Mouse (Mus musculus) kidney, adult 8-10 months (tissue): ENCODE data around the gene Nutf2-ps1.
"Not testable (repeated sequence)": the region's sequence is repeated elsewhere in the genome, so short reads cannot be mapped to it uniquely, and the experiment has no call there.

Source experiments
- DNase-seq, 2 experiments: peaks; one replicate each; pipeline ENCODE4 v3.0.0; 2022

Gene Nutf2-ps1

GRCm38 (mm10) chr19:53588968-53589367 lies at the start of gene Nutf2-ps1:
TSS of gene Nutf2-ps1 (minus strand) at chr19:53589068.
- not testable (repeated sequence) for DNase-seq

- no peak for DNase-seq
These were observed 49.2 kb upstream of the Nutf2-ps1 start for GRCm38 (mm10) chr19:53638041-53638440.

DNA sequence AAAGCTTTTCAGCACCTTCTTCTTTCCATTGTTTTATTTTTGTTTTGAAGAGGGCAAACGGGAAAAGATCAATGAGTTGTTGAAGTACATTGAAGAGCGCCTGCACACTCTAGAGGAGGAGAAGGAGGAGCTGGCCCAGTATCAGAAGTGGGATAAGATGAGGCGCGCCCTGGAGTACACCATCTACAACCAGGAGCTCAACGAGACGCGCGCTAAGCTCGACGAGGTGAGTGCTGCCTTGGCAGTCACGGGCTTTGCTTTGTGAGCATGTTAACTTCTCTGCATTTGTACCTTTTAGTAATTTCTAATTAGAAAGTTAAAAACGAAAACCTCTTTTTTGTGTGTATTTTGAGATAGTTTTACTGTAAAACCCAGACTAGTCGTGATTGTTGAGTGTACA lies 32.8 kb upstream of the Nutf2-ps1 start:
- DNase-seq: no peak

GRCm38 (mm10) chr19:53608921-53609320 lies 20.1 kb upstream of the Nutf2-ps1 start:
- no peak for DNase-seq

DNA sequence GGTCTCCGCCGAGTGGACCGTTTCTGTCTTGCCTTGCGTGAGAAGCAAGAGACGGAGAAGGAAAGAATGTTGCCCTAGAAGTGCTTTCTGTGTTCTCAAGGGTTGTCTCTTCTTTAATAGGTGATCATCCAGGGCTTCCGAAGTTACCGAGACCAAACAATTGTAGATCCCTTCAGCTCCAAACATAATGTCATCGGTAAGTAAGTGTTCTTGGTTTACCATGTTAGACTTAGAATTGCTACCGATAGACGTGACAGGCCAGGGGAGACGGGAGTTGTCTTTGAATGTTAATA lies 12.4 kb upstream of the Nutf2-ps1 start:
- no peak for DNase-seq

GRCm38 (mm10) chr19:53600549-53601362 lies 11.9 kb upstream of the Nutf2-ps1 start:
- peak; percentile 24 to 37 for DNase-seq

DNA sequence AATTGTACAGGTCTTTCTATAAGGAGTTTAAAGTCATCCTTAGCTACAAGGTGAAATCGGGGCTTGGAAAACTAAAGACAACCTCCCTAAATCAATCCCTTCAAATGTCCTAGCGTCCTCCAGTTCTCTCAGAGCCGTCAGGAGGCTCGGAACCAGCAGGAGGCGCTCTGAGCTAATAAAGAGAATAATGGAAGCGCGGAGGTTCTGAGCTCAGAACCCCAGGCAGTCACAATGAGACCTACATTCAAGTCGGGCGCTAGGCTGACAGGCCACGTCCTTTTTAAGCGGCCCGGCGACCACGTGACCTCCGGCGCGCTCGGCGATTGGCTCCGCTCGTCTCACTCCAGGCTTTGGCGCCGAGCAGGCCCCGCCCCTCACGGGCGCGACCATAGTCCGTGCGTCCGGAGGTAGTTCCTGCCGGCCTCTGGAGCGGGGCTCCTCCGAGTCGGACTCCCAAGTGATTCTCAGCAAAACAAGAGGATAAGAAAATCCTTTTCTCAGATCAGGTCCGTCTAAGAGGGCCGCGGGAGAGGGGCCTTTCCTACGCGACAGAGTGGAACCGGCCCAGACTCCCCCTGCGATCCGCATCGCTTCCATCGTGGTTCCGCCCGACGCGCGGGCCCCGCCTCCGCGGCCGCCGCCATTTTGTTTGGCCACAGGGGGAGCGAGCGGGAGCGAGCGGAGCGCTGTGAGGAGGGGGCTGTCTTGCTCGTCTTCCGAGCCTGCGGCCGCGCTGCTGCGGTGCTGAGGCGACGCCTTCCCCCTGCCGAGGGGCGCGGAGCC lies 11.1 kb upstream of the Nutf2-ps1 start, which contains the start of gene Smc3:
Gene Smc3, plus strand, starts transcription at position 642 of the 783 bp plus-strand sequence.
- DNase-seq: peak; percentile 99 to 100

GRCm38 (mm10) chr19:53596723-53597474 lies 8.0 kb upstream of the Nutf2-ps1 start:
- DNase-seq: no peak

- DNase-seq: not testable (repeated sequence)
These were observed 1.2 kb downstream of the Nutf2-ps1 start for GRCm38 (mm10) chr19:53587686-53588085.

DNA sequence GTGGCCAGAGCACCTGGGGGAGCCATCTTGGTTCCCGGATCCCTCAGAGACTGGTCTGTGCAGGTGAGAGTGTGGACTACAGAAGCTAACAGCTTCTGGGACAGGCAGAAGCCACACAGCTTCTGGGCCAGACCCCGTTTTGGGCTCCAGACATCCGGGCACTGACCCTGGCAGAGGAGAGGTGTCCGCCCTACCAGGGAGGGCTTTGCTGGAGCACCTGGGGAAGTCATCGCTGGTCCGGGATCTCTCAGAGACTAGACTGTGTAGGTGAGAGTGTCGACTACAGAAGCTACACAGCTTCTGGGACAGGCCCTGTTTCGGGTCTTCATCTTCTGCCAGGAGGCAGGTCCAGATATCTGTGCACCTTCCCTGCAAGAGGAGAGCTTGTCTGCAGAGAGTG lies 8.6 kb downstream of the Nutf2-ps1 start:
- not testable (repeated sequence) for DNase-seq

- peak; percentile 45 to 66 for DNase-seq
These were observed 10.1 kb downstream of the Nutf2-ps1 start for GRCm38 (mm10) chr19:53578597-53579252.

DNA sequence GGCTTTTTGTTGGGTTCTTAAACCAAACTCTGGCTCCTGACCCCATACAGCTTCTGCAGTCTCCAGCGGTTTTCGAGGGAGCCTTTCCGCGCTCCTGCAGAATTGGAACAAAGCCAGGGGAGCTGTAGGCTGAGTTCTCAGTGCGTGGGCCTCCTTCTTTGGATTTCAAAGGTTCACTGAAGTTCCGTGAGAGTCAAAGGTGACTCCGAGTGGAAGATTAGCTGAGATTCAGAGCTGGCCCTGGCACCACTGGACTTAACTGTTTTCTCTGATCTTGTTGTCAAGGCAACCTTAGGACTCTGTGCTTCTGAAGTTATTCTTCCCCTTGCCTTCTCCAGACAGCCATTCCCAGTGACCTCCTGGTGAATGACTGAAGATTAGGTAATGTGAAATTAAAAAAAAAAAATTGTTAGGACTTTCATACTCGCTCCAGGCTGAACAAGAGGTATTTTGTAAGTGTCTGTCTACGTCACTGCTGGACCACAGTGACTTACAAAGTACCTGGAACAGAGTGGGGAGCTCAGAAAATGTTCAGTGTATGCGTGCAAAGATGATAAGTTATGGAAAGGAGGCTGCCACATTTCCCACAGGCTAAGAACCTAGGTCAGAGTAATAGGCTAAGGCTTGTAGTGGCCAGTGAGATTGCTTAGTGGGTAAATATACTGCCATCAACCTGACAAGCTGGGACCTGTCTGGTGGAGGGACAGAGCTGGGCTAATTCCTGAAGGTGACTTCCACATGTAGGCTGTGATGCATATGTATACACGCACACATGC lies 11.7 kb downstream of the Nutf2-ps1 start:
- DNase-seq: peak; percentile 64 to 76

- no peak for DNase-seq
These were observed 12.8 kb downstream of the Nutf2-ps1 start for GRCm38 (mm10) chr19:53576061-53576460.

DNA sequence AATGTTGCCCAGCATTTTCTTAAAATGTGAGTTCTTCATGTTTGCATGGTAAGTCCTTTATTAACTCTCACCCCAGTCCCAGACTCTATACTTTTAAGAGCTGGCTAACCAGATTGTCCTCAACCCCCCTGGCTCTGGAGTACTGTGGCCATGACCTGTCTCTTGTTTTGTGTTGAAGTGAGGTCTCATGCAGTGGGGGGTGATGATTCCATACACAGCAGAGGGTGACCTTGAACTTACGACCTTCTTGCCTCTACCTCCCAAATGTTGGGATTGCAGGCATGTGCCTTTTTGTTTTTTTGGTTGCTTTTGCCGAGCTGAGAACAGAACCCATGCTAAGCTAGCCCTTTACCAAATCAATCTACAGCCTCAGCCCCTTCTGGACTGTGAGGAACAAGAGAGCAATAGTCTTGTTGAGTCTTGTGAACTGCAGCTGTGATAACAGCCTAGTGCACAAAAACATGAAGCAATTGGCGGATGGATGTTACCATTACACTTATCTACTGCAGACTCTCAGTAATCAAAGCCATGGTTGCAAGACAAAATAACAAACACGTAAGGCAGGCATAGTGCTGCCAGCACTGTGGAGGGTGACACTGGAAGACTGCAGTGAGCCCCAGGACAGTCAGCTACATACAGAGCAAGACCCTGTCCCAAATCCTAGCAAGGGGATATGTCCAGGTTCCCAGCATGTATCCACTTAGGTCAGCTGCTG lies 13.4 kb downstream of the Nutf2-ps1 start:
- no peak for DNase-seq

- DNase-seq: no peak
These were observed 14.3 kb downstream of the Nutf2-ps1 start for GRCm38 (mm10) chr19:53574546-53574945.

DNA sequence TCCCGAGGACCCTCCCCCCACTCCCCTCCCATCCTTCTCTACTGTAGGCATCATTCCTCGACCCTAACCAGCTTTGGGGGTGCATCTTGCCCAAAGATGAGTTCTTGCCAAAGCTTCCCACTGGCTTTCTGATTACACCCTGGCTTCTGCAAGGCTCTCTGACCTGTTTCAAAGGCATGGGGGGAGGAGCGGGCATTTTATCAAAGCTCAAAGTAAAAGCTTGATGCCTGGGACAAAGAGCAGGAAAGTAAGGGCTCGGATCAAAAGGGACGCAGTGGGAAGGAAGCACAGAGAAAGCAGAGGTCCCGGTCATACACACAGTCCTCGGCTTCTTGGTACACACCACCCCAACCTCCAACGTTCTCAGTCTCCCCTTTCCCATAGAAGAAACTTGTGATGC lies 14.7 kb downstream of the Nutf2-ps1 start:
- no peak for DNase-seq

GRCm38 (mm10) chr19:53573151-53573550 lies 15.7 kb downstream of the Nutf2-ps1 start:
- DNase-seq: no peak

GRCm38 (mm10) chr19:53572607-53573006 lies 16.3 kb downstream of the Nutf2-ps1 start:
- DNase-seq: no peak

DNA sequence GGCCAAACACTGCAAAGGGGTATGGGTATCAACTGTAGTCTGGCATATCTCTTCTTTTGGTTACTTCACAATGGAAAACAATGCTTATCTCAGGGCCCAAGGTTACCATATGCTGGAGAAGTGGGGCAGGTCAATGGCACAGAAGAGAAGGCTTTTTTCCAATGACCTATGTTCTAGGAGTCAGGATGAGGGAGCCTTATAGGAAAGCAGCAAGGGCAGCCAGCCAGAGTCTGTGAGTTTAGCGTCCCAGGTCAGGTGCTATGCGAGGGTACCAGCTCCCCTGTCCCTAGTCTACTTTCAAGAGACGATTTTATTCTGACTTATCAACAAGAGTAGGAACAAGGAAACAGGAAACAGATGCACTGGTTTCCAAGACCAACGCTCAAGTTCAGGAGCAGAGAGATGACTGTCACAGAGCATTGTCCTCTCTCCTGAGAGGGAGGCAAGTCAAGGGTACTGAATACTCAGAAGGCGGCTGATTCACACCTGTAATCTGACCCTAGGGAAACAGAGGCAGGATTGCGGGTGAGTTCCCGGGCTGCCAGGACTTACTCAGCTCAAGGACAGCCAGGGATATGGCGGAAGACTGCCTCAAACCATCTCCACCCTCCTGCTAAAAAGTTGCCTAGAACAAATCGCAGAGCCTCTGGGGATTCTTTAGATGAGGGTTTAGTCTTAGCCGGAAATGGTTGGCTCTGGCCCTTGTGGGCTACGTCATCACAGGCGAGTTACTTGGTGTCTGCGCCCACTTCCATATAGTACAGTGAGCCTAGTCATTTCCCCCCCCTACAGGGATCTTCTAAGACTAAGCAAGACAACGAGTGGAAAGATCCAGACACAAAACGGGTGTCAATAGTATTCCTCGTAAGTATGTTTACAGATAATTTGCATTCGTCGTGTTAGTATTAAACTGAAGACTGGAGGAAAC lies 17.1 kb downstream of the Nutf2-ps1 start:
- no peak for DNase-seq

- DNase-seq: no peak
These were observed 17.8 kb downstream of the Nutf2-ps1 start for GRCm38 (mm10) chr19:53571056-53571455.
